Mouse (Mus musculus) liver, embryonic 14.5 days (tissue): ENCODE data around the gene Rspo4. TPM values are rescaled to one million over a fixed set of nuclear protein-coding genes. Genes with fewer than 3 reads are reported as not detected.

Experiments
- ATAC-seq: fragments of 200-750 bp; cut with Nextera tagmentation; 2 replicates; pipeline ENCODE4 v1.8.0; 2017; ENCODE audit warnings: moderate number of reproducible peaks, mild to moderate bottlenecking, moderate library complexity; ENCODE audit not compliant: insufficient read depth
- DNase-seq, 3 experiments: peaks; one replicate each; pipeline ENCODE4 v3.0.0-alpha.2; 2012 to 2013; ENCODE audit warnings: low read depth in 3 of 3, low spot score in 3 of 3
- H3K27ac ChIP-seq: fragments of 300-500 bp; sonication (generic); 2 replicates; pipeline ENCODE4 v1.5.1; 2014; ENCODE audit warnings: moderate library complexity, mild to moderate bottlenecking, control low read depth, inconsistent platforms
- H3K27me3 ChIP-seq: fragments of 300-500 bp; sonication (generic); 2 replicates; pipeline ENCODE4 v1.6.1; 2014; ENCODE audit warnings: mild to moderate bottlenecking, low read length, moderate library complexity; ENCODE audit not compliant: control insufficient read depth, insufficient read depth
- H3K36me3 ChIP-seq: fragments of 300-500 bp; sonication (generic); replicated peaks from 2 replicates; pipeline ENCODE4 v1.6.1; 2014; ENCODE audit warnings: low read depth; ENCODE audit not compliant: control insufficient read depth, insufficient read depth
- H3K4me1 ChIP-seq, 2 experiments: fragments of 200-500 bp in 1 of 2; fragments of 300-500 bp in 1 of 2; sonication (generic) in 1 of 2; replicated peaks; 2 replicates each; pipeline ENCODE4 v1.6.1; 2012 to 2014; ENCODE audit warnings: antibody characterized with exemption in 1 of 2, inconsistent platforms in 1 of 2, low read length in 1 of 2; ENCODE audit not compliant: control insufficient read depth in 2 of 2, insufficient read depth in 2 of 2
- H3K4me2 ChIP-seq: fragments of 300-500 bp; sonication (generic); 2 replicates; pipeline ENCODE4 v1.6.1; 2014; ENCODE audit warnings: low read depth, mild to moderate bottlenecking, control low read depth, moderate library complexity
- H3K4me3 ChIP-seq, 2 experiments: fragments of 200-500 bp in 1 of 2; fragments of 300-500 bp in 1 of 2; sonication (generic) in 1 of 2; 2 replicates each; pipeline ENCODE4 v1.5.1; 2012 to 2014; ENCODE audit warnings: low read depth in 2 of 2, low read length in 2 of 2, mild to moderate bottlenecking in 2 of 2, control low read depth in 1 of 2, inconsistent platforms in 1 of 2, moderate library complexity in 1 of 2; ENCODE audit not compliant: insufficient read depth in 1 of 2
- H3K9ac ChIP-seq: fragments of 300-500 bp; sonication (generic); replicated peaks from 2 replicates; pipeline ENCODE4 v1.6.1; 2014; ENCODE audit warnings: mild to moderate bottlenecking, control low read depth, moderate library complexity
- H3K9me3 ChIP-seq: fragments of 300-500 bp; sonication (generic); 2 replicates; pipeline ENCODE4 v1.6.1; 2016; ENCODE audit warnings: low read length, mixed read lengths; ENCODE audit not compliant: control insufficient read depth
- CTCF ChIP-seq: IDR thresholded peaks from 2 replicates; pipeline ENCODE4 v1.5.1; 2016; ENCODE audit warnings: antibody characterized with exemption, low read depth, control low read depth
- EP300 ChIP-seq: IDR thresholded peaks from 2 replicates; pipeline ENCODE4 v1.6.1; 2016; ENCODE audit warnings: antibody characterized with exemption, low read depth
- WGBS: fragments of 180-500 bp; shearing (Covaris S2); extraction: QIAGEN DNeasy Blood & Tissue Kit; methylation state at CpG from one replicate; pipeline ENCODE4 v1.1.7; 2014; ENCODE audit not compliant: insufficient replicate concordance; 5-methylcytosine and 5-hydroxymethylcytosine counted together
- polyA plus RNA-seq, 2 experiments: library from polyadenylated mRNA; depleted of rRNA in 1 of 2; stranded (reverse) in 1 of 2; unstranded in 1 of 2; fragments of >200 nt; fragmentation: Nextera tagmentation in 1 of 2; extraction: Ambion mirVana in 1 of 2; gene quantifications; 2 replicates each; pipeline versions ENCODE4 v1.2.1 to v1.2.3; 2012 to 2014

Rspo4 gene
- polyA plus RNA-seq, 2 experiments: not detected

DNA sequence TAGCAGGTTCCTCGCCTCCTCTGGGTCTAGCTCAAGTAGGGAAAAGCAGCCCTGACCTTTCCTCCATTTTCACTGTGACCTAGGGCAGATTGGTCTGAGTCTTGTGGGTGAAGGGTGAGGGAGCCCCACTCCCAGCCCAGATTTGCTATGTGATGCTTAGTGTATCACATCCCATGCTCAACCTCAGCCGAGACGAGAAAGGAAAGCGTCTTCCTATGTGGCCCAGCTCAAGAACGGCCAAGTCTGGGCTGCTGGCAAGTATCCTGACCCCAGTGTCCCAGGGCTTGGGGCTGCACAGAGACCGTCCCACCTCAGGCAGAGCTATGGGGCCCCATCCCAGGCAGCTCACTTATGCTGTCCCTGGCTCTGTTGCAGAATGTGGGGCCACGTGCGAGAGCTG, 25.5 kb downstream of the Rspo4 start:
- no peak for DNase-seq
- Histone ChIP-seq H3K4me2 (no peak overlapping the region), H3K9me3 (no peaks in the 10 kb centered on the region), H3K4me1 (no peaks in the 10 kb centered on the region), H3K9ac (no peak overlapping the region), H3K4me3 (no peak overlapping the region), H3K27me3 (no peaks in the 10 kb centered on the region), H3K36me3 (no peaks in the 10 kb centered on the region), H3K27ac (no peak overlapping the region)
- no peak for ATAC-seq
- no peak for TF ChIP-seq EP300
- no peak for TF ChIP-seq CTCF
- WGBS: 68% methylated on average over 8 of the region's 8 CpGs

DNA sequence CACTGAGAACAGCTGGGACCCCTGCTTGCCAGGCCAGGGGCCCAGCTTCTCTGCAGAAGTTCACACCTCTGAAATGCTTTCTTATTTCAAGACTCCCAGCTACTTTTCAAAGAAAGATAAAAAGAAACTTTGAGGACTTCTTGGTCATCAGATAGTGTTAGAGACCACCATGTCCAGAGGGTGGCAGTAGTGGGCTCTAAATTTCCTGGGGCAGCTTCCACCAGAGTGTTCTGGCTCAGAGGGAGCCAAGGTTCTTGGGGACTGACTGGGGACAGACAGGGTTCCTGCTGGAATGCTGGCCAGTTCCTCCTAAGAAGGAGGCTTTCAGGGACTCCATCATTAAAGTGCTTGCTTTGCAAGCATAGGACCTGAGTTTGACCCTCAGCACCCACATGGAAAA, 31.8 kb downstream of the Rspo4 start:
- Histone ChIP-seq H3K27ac (no peak overlapping the region), H3K27me3 (no peaks in the 10 kb centered on the region), H3K4me2 (no peak overlapping the region), H3K9ac (no peak overlapping the region), H3K4me3 (no peak overlapping the region), H3K4me1 (no peaks in the 10 kb centered on the region), H3K36me3 (no peaks in the 10 kb centered on the region), H3K9me3 (no peaks in the 10 kb centered on the region)
- DNase-seq (no peak), ATAC-seq (no peak)
- TF ChIP-seq EP300 (no peak), CTCF (no peak; the same call in 1 of the 2 replicates)

DNA sequence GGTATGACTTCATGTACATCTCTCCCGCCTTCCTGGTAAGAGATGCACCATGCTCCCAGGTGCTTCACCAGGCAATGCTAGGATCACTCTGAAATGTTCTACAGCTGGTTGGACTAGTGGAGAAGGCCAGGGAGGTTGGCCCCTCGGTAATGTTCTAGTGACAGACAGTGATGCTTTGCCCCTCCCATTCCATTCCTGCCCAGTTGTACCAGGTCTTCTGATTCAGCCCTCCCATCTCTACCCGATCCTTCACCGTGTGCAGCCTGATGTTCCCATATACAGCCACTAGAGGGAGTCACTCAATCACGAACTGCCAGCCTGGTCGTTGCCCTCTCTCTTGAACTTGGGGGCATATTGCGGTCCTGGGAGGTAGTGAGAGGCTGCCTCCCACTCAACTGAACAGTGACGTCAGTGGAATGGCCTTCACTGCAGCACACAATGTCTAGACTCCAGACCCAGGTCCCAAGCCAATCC, 33.3 kb downstream of the Rspo4 start:
- no peaks in the 10 kb centered on the region for H3K4me1 ChIP-seq
- no peaks in the 10 kb centered on the region for H3K27me3 ChIP-seq
- no peak overlapping the region for H3K9ac ChIP-seq
- no peak overlapping the region for H3K4me2 ChIP-seq
- TF ChIP-seq EP300: no peak
- TF ChIP-seq CTCF: peak; percentile 92
- no peak overlapping the region for H3K4me3 ChIP-seq
- DNase-seq: peak; percentile 5 to 16 (median 11)
- no peaks in the 10 kb centered on the region for H3K9me3 ChIP-seq
- H3K27ac ChIP-seq: no peak overlapping the region
- no peaks in the 10 kb centered on the region for H3K36me3 ChIP-seq
- ATAC-seq: no peak
- 11% methylated on average over 8 of the region's 8 CpGs for WGBS

DNA sequence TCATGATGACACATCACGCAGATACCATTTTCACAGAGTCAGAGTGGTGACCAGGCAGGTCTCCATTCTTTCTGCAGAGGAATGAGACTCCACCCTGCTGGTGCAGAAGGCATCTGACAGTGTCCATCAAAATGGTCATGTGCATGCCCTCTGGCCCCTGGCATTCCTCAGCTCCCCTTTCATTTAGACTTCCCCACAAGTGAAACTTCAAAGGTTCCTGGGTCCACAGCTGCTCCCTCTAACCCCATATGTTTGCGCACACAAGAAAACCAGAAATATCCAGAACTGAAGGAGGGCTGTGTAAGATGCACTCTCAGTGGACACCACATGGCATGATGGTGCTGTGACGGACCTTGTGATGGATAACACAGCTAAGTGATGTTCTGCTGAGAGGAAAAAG, 35.9 kb downstream of the Rspo4 start:
- no peak overlapping the region for H3K27ac ChIP-seq
- TF ChIP-seq CTCF (no peak), EP300 (no peak)
- 51% methylated on average over 3 of the region's 3 CpGs for WGBS

DNA sequence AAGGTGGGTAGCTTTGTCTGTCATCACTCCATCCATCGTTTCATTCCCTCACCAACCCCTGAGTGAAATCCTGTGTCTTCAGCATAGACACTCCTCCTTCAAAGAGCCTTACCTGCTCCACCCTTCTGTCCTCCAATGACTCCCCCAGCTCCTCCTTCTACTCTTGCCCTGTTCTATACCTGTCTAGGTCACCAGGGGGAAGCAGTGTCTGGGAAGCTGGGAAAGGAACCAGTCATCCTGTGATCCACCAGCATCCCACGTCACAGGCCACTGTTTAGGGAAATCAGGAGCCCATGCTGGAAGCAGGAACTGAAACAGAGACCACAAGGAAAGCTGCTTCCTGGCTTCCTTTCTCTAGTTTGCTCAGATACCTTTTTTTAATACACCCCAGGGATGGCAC, 37.0 kb downstream of the Rspo4 start:
- Histone ChIP-seq H3K9me3 (no peaks in the 10 kb centered on the region), H3K36me3 (no peaks in the 10 kb centered on the region), H3K4me2 (no peak overlapping the region), H3K4me1 (no peaks in the 10 kb centered on the region), H3K27ac (no peak overlapping the region), H3K27me3 (no peaks in the 10 kb centered on the region), H3K9ac (no peak overlapping the region), H3K4me3 (no peak overlapping the region)
- 37% methylated on average over 2 of the region's 2 CpGs for WGBS
- TF ChIP-seq CTCF: no peak
- TF ChIP-seq EP300: no peak
- DNase-seq: no peak
- no peak for ATAC-seq

More for the DNA sequence above, 35.9 kb downstream of the Rspo4 start:
- Histone ChIP-seq H3K27me3 (no peaks in the 10 kb centered on the region), H3K36me3 (no peaks in the 10 kb centered on the region), H3K9me3 (no peaks in the 10 kb centered on the region), H3K9ac (no peak overlapping the region), H3K4me2 (no peak overlapping the region), H3K4me1 (no peaks in the 10 kb centered on the region), H3K4me3 (no peak overlapping the region)
- no peak for DNase-seq
- ATAC-seq: no peak
